Mouse (Mus musculus) intestine, postnatal 0 days (tissue): ENCODE measurements around the gene Nucks1. TPM values are rescaled to one million over a fixed set of nuclear protein-coding genes. Genes with fewer than 3 reads are reported as not detected.

Experiments used
- ATAC-seq: fragments of 200-750 bp; cut with Nextera tagmentation; 2 replicates; pipeline ENCODE4 v1.8.0; 2017; ENCODE audit warnings: mild to moderate bottlenecking, moderate TSS enrichment, moderate library complexity
- H3K27ac ChIP-seq: fragments of 300-500 bp; sonication (generic); 2 replicates; pipeline ENCODE4 v1.5.1; 2014; ENCODE audit warnings: mild to moderate bottlenecking, low read depth, low read length, moderate library complexity
- H3K27me3 ChIP-seq: fragments of 300-500 bp; sonication (generic); replicated peaks from 2 replicates; pipeline ENCODE4 v1.6.1; 2014; ENCODE audit warnings: low read length, mixed read lengths; ENCODE audit not compliant: control insufficient read depth, insufficient read depth
- H3K36me3 ChIP-seq: fragments of 300-500 bp; sonication (generic); 2 replicates; pipeline ENCODE4 v1.6.1; 2014; ENCODE audit warnings: mild to moderate bottlenecking, moderate library complexity; ENCODE audit not compliant: control insufficient read depth, insufficient read depth
- H3K4me1 ChIP-seq: fragments of 300-500 bp; sonication (generic); replicated peaks from 2 replicates; pipeline ENCODE4 v1.6.1; 2014; ENCODE audit warnings: antibody characterized with exemption, low read length, mixed read lengths; ENCODE audit not compliant: control insufficient read depth, insufficient read depth
- H3K4me2 ChIP-seq: fragments of 300-500 bp; sonication (generic); replicated peaks from 2 replicates; pipeline ENCODE4 v1.6.1; 2014; ENCODE audit warnings: low read depth, mild to moderate bottlenecking, moderate library complexity
- H3K4me3 ChIP-seq: fragments of 300-500 bp; sonication (generic); 2 replicates; pipeline ENCODE4 v1.5.1; 2014; ENCODE audit warnings: low read depth, low read length
- H3K9ac ChIP-seq: fragments of 300-500 bp; sonication (generic); 2 replicates; pipeline ENCODE4 v1.6.1; 2014; ENCODE audit warnings: mild to moderate bottlenecking, low read depth, low read length
- H3K9me3 ChIP-seq: fragments of 300-500 bp; sonication (generic); 2 replicates; pipeline ENCODE4 v1.6.1; 2016; ENCODE audit warnings: mixed run types; ENCODE audit not compliant: control insufficient read depth
- CTCF ChIP-seq: sonication (generic); IDR thresholded peaks from 2 replicates; pipeline ENCODE4 v1.5.1; 2016; ENCODE audit warnings: low read depth, mild to moderate bottlenecking, control low read depth, antibody characterized with exemption, moderate library complexity
- WGBS: fragments of 180-500 bp; shearing (Covaris S2); extraction: QIAGEN DNeasy Blood & Tissue Kit; methylation state at CpG from one replicate; pipeline ENCODE4 v1.1.7; 2014; 5-methylcytosine and 5-hydroxymethylcytosine counted together
- polyA plus RNA-seq: library from polyadenylated mRNA; unstranded; fragments of >200 nt; fragmentation: Nextera tagmentation; extraction: Ambion mirVana; gene quantifications from 2 replicates; pipeline ENCODE4 v1.2.1, GENCODE M21; 2015

The Nucks1 gene
- polyA plus RNA-seq, 1 experiment from 2014 or later = 25.9 TPM

DNA sequence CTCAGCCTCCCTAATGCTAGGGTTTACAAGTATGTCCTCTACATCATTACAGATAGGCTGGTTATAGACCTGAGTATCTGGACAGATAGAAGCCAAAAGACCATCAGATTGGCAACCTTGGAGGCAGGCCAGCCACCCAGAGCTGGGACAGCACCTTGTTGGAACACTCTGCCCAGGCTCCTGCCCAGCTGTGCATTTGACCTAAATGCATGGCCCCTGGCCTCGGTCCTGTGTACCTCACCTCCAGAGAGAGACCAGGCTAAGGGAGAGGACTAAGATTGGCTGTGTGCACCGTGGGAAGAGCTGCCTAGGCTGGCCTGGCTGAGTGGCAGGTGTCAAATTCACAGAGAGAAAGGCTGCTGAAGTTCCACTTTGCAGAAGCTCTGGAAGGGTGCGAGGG is 58.2 kb downstream of the Nucks1 start:
- no peak overlapping the region for H3K27ac ChIP-seq
- no peak for TF ChIP-seq CTCF
- 57% methylated on average over 3 of the region's 3 CpGs for WGBS
- no peaks in the 10 kb centered on the region for H3K9me3 ChIP-seq
- H3K4me3 ChIP-seq = no peak overlapping the region
- H3K9ac ChIP-seq = no peak overlapping the region
- no peaks in the 10 kb centered on the region for H3K36me3 ChIP-seq
- ATAC-seq = no peak
- peaks cover 18% of the 10 kb centered on the region for H3K27me3 ChIP-seq
- H3K4me1 ChIP-seq = no peaks in the 10 kb centered on the region
- H3K4me2 ChIP-seq = no peak overlapping the region

DNA sequence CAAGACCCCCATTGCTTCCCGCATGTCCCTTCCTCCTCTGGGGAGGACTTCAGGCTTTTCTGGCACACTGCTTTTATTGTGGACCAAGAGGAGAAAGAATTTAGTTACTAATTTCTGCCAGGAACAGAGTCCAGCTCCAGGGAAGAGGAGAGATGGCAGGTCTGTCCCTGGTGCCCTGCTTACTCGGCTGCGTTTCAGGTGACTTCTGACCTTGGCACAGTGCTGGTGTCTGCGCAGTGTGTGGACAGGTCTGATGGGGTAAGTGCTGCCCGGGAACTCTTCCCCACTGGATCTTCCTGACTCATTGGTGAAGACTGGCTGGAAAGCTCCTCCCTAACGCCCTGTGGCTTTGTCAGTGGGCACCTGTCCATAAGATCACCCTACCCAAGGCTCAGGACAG is 58.6 kb downstream of the Nucks1 start:
- Histone ChIP-seq H3K9ac (no peak overlapping the region), H3K27ac (no peak overlapping the region), H3K4me3 (no peak overlapping the region), H3K9me3 (no peaks in the 10 kb centered on the region), H3K36me3 (no peaks in the 10 kb centered on the region), H3K27me3 (peaks cover 14% of the 10 kb centered on the region), H3K4me1 (no peaks in the 10 kb centered on the region), H3K4me2 (no peak overlapping the region)
- ATAC-seq = no peak
- no peak for TF ChIP-seq CTCF
- 70% methylated on average over 6 of the region's 6 CpGs for WGBS

- ATAC-seq = no peak
- H3K4me3 ChIP-seq = no peak overlapping the region
- peaks cover 5% of the 10 kb centered on the region; the same call in 1 of the 2 replicates for H3K27me3 ChIP-seq
- H3K4me1 ChIP-seq = no peaks in the 10 kb centered on the region
- H3K36me3 ChIP-seq = no peaks in the 10 kb centered on the region
- TF ChIP-seq CTCF = no peak
- no peak overlapping the region for H3K4me2 ChIP-seq
- H3K9ac ChIP-seq = no peak overlapping the region
- no peak overlapping the region for H3K27ac ChIP-seq
- WGBS = 46% methylated on average over 4 of the region's 4 CpGs
- no peaks in the 10 kb centered on the region for H3K9me3 ChIP-seq
These were observed 59.5 kb downstream of the Nucks1 start for GRCm38 (mm10) chr1:131969825-131970224.

DNA sequence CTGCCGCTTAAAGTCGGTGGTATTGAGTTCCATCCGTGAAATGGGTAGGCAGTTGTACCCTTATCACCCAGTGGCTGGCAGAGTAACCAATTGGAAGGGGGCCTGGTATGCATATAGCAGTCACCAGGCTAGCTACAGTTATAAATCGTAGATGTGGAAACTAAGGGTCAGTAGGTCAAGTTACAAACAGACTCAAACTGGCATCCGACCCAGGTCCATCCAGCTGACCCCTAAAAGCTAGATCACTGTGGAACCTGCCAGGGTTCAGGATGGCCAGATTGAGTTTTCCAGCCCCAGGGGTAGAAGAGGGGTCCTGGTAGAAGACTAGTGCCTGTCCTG is 60.0 kb downstream of the Nucks1 start:
- no peak for ATAC-seq
- no peaks in the 10 kb centered on the region for H3K4me1 ChIP-seq
- H3K4me2 ChIP-seq = no peak overlapping the region
- no peaks in the 10 kb centered on the region for H3K36me3 ChIP-seq
- H3K9me3 ChIP-seq = no peaks in the 10 kb centered on the region
- H3K9ac ChIP-seq = no peak overlapping the region
- 70% methylated on average over 5 of the region's 5 CpGs for WGBS
- no peak overlapping the region for H3K27ac ChIP-seq
- H3K4me3 ChIP-seq = no peak overlapping the region
- no peak for TF ChIP-seq CTCF
- H3K27me3 ChIP-seq = 0 out of 2 replicates have a peak, but pooled peaks cover 5% of the 10 kb centered on the region

DNA sequence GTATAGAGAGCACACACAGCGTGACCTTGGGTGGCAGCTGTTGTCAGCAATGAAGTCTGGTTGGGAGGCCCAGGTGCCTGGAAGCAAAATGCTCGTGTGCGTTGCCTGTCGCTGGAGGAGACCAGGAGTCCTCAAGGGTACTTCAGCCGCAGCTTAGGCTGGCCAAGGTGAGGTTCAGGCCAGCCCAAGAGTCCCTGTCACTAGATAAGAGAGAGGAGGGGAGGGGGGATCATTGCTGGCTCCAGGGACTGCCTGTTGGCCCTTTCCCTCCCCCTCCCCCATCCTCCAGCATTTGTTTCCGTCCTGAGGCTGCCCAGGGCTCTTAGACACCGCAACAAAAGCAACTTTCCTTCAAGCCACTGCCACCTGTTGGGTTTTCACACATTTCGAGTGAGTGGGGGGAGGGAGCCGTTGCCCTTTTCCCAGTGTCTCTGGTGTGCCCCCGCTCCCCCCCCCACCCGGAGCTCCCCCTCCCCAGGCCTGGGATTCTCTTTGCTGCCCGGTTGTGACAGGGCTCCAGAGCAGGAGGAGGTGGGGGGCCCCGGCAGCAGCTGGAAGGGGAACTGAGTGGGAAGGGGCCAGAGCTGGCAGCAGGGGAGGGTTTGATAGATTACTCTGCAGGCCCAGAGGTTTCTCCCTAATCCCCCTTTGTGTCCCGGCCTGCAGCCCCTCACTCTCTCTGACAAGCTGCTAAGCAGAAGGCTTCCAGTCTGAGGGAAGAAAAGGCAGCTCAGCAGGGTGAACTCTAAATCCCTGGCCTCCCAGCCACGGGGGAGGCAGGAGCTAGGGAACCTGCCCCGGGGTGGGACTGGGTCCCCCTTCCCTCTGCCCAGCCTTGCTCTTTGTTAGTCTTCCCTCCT is 60.6 kb downstream of the Nucks1 start:
- H3K27ac ChIP-seq = no peak overlapping the region
- no peaks in the 10 kb centered on the region for H3K9me3 ChIP-seq
- no peak for TF ChIP-seq CTCF
- no peak overlapping the region for H3K9ac ChIP-seq
- WGBS = 40% methylated on average over 16 of the region's 16 CpGs
- H3K27me3 ChIP-seq = 0 out of 2 replicates have a peak, but pooled peaks cover under 1% of the 10 kb centered on the region
- H3K36me3 ChIP-seq = no peaks in the 10 kb centered on the region
- ATAC-seq = no peak
- H3K4me3 ChIP-seq = no peak overlapping the region
- no peak overlapping the region for H3K4me2 ChIP-seq
- H3K4me1 ChIP-seq = no peaks in the 10 kb centered on the region

DNA sequence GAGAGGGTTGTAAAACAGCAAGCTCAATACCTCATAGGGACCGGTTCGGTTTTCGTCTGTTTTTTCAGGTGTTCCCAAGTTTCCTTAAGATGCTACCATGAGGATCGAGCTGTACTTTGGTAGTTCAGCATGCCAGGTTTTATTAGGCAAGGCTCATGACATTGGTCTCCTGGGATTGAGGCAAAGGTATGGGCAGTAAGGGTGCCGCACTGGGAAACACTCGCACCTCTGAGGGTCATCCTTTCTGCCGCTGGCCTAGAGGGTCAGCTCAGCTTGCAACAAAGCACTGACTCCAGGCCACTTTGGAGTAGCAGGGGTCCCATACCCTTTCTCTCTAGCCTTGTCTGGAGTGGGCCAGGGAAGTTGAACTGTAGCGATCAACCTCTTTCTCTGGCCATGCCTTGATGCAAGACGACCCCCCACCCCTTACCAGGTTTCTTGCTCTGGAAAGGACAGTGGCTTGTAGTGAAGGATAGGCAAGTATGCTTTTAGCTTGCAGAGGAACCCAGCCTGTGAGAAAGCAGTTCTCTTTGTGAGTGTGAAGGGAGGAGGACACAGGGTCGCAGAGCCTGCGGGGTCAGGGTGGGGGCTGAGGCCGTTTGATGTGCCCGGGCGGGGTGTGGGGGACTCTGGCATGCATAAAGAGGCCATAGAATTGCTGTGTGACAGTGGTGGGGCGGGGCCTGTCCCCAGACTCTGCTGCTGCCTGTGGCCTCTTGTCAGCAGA is 61.6 kb downstream of the Nucks1 start:
- Histone ChIP-seq H3K27ac (no peak overlapping the region), H3K27me3 (no peaks in the 10 kb centered on the region), H3K9me3 (no peaks in the 10 kb centered on the region), H3K4me2 (no peak overlapping the region), H3K36me3 (no peaks in the 10 kb centered on the region), H3K9ac (no peak overlapping the region), H3K4me3 (no peak overlapping the region), H3K4me1 (no peaks in the 10 kb centered on the region)
- 44% methylated on average over 15 of the region's 15 CpGs for WGBS
- no peak for ATAC-seq
- no peak for TF ChIP-seq CTCF
